Mouse (Mus musculus) kidney, embryonic 14.5 days (tissue): ENCODE measurements at regions not wholly inside any gene's neighbourhood (a gene's known extent, or its start where the extent isn't known, plus 50 kb on each side); places are given as distances from the start of the nearest gene placed in this dataset.

ENCODE experiments used
- ATAC-seq: fragments of 200-750 bp; cut with Nextera tagmentation; 2 replicates; pipeline ENCODE4 v1.8.0; 2017; ENCODE audit warnings: moderate number of reproducible peaks, mild to moderate bottlenecking, moderate TSS enrichment, moderate library complexity; ENCODE audit not compliant: low FRiP score, low TSS enrichment
- H3K27ac ChIP-seq: fragments of 300-500 bp; sonication (generic); 2 replicates; pipeline ENCODE4 v1.5.1; 2014; ENCODE audit warnings: low read depth, mild to moderate bottlenecking, low read length, moderate library complexity, mixed read lengths
- H3K27me3 ChIP-seq: fragments of 300-500 bp; sonication (generic); 2 replicates; pipeline ENCODE4 v1.6.1; 2014; ENCODE audit warnings: mild to moderate bottlenecking, low read length; ENCODE audit not compliant: control insufficient read depth, insufficient read depth
- H3K36me3 ChIP-seq: fragments of 300-500 bp; sonication (generic); 2 replicates; pipeline ENCODE4 v1.6.1; 2014; ENCODE audit warnings: low read length, mixed read lengths; ENCODE audit not compliant: control insufficient read depth, insufficient read depth
- H3K4me1 ChIP-seq: fragments of 300-500 bp; sonication (generic); 2 replicates; pipeline ENCODE4 v1.6.1; 2014; ENCODE audit warnings: low read length, mixed read lengths; ENCODE audit not compliant: control insufficient read depth, insufficient read depth
- H3K4me2 ChIP-seq: fragments of 300-500 bp; sonication (generic); replicated peaks from 2 replicates; pipeline ENCODE4 v1.6.1; 2014; ENCODE audit warnings: low read depth, mild to moderate bottlenecking, low read length
- H3K4me3 ChIP-seq: fragments of 300-500 bp; sonication (generic); 2 replicates; pipeline ENCODE4 v1.5.1; 2014; ENCODE audit warnings: mild to moderate bottlenecking, low read length
- H3K9ac ChIP-seq: fragments of 300-500 bp; sonication (generic); 2 replicates; pipeline ENCODE4 v1.6.1; 2014; ENCODE audit warnings: low read depth, mild to moderate bottlenecking, low read length, moderate library complexity
- H3K9me3 ChIP-seq: fragments of 300-500 bp; sonication (generic); 2 replicates; pipeline ENCODE4 v1.6.1; 2016; ENCODE audit warnings: low read length; ENCODE audit not compliant: control insufficient read depth
- WGBS: fragments of 180-500 bp; shearing (Covaris S2); extraction: QIAGEN DNeasy Blood & Tissue Kit; methylation state at CpG from one replicate; pipeline ENCODE4 v1.1.7; 2014; 5-methylcytosine and 5-hydroxymethylcytosine counted together

GRCm38 (mm10) chr17:79964850-79965249, 68.9 kb upstream of the Atl2 start:
- H3K36me3 ChIP-seq: no peaks in the 10 kb centered on the region
- no peak overlapping the region for H3K27ac ChIP-seq
- no peak overlapping the region for H3K4me2 ChIP-seq
- H3K27me3 ChIP-seq: no peaks in the 10 kb centered on the region
- no peaks in the 10 kb centered on the region for H3K9me3 ChIP-seq
- ATAC-seq: no peak
- 90% methylated on average over 8 of the region's 8 CpGs for WGBS
- H3K9ac ChIP-seq: no peak overlapping the region
- no peak overlapping the region for H3K4me3 ChIP-seq
- H3K4me1 ChIP-seq: peaks cover 19% of the 10 kb centered on the region; the same call in 1 of the 2 replicates

GRCm38 (mm10) chr17:79963330-79963729, 67.4 kb upstream of the Atl2 start:
- no peak for ATAC-seq
- Histone ChIP-seq H3K36me3 (no peaks in the 10 kb centered on the region), H3K27me3 (no peaks in the 10 kb centered on the region), H3K4me3 (no peak overlapping the region), H3K9me3 (no peaks in the 10 kb centered on the region), H3K27ac (no peak overlapping the region), H3K4me2 (no peak overlapping the region), H3K4me1 (peaks cover 11% of the 10 kb centered on the region; the same call in 1 of the 2 replicates), H3K9ac (no peak overlapping the region)
- WGBS: 63% methylated on average over 2 of the region's 2 CpGs

- H3K27ac ChIP-seq: no peak overlapping the region
These were observed 65.5 kb upstream of the Atl2 start for GRCm38 (mm10) chr17:79961391-79961790.

GRCm38 (mm10) chr17:79960688-79961087, 64.8 kb upstream of the Atl2 start:
- ATAC-seq: peak; percentile 71
- Histone ChIP-seq H3K9me3 (no peaks in the 10 kb centered on the region), H3K27ac (no peak overlapping the region), H3K9ac (no peak overlapping the region), H3K4me3 (no peak overlapping the region), H3K4me2 (no peak overlapping the region), H3K36me3 (no peaks in the 10 kb centered on the region), H3K4me1 (peaks cover 11% of the 10 kb centered on the region; the same call in 1 of the 2 replicates), H3K27me3 (no peaks in the 10 kb centered on the region)
- 18% methylated on average over 3 of the region's 3 CpGs for WGBS

More at GRCm38 (mm10) chr17:79961391-79961790, 65.5 kb upstream of the Atl2 start:
- H3K9ac ChIP-seq: no peak overlapping the region
- H3K4me3 ChIP-seq: no peak overlapping the region
- no peaks in the 10 kb centered on the region for H3K9me3 ChIP-seq
- peaks cover 11% of the 10 kb centered on the region; the same call in 1 of the 2 replicates for H3K4me1 ChIP-seq
- no peaks in the 10 kb centered on the region for H3K36me3 ChIP-seq
- 36% methylated on average over 9 of the region's 9 CpGs for WGBS
- H3K27me3 ChIP-seq: no peaks in the 10 kb centered on the region
- ATAC-seq: no peak
- no peak overlapping the region for H3K4me2 ChIP-seq

GRCm38 (mm10) chr17:79955267-79955666, 59.3 kb upstream of the Atl2 start:
- Histone ChIP-seq H3K27ac (no peak overlapping the region), H3K9ac (no peak overlapping the region), H3K4me3 (no peak overlapping the region), H3K36me3 (no peaks in the 10 kb centered on the region), H3K4me2 (no peak overlapping the region), H3K9me3 (no peaks in the 10 kb centered on the region), H3K4me1 (0 out of 2 replicates have a peak, but pooled peaks cover 2% of the 10 kb centered on the region), H3K27me3 (no peaks in the 10 kb centered on the region)
- 50% methylated on average over 1 of the region's 1 CpGs for WGBS
- no peak for ATAC-seq

GRCm38 (mm10) chr17:79954624-79955244, 58.8 kb upstream of the Atl2 start:
- no peak for ATAC-seq
- no peaks in the 10 kb centered on the region for H3K9me3 ChIP-seq
- H3K27me3 ChIP-seq: no peaks in the 10 kb centered on the region
- WGBS: 50% methylated on average over 6 of the region's 6 CpGs
- H3K36me3 ChIP-seq: no peaks in the 10 kb centered on the region
- H3K9ac ChIP-seq: no peak overlapping the region
- no peak overlapping the region for H3K4me2 ChIP-seq
- no peak overlapping the region for H3K27ac ChIP-seq
- no peak overlapping the region for H3K4me3 ChIP-seq
- H3K4me1 ChIP-seq: 0 out of 2 replicates have a peak, but pooled peaks cover 4% of the 10 kb centered on the region

- ATAC-seq: no peak
- WGBS: 71% methylated on average over 11 of the region's 11 CpGs
- no peak overlapping the region for H3K9ac ChIP-seq
- H3K4me3 ChIP-seq: no peak overlapping the region
- no peaks in the 10 kb centered on the region for H3K36me3 ChIP-seq
- 0 out of 2 replicates have a peak, but pooled peaks cover 4% of the 10 kb centered on the region for H3K4me1 ChIP-seq
- H3K9me3 ChIP-seq: no peaks in the 10 kb centered on the region
- no peak overlapping the region for H3K4me2 ChIP-seq
- no peaks in the 10 kb centered on the region for H3K27me3 ChIP-seq
- no peak overlapping the region for H3K27ac ChIP-seq
These were observed 52.9 kb upstream of the Atl2 start for GRCm38 (mm10) chr17:79948591-79949475.
